Mouse (Mus musculus): Measurements from ENCODE around the gene Dock8. TPM values are rescaled to one million over a fixed set of nuclear protein-coding genes. Genes with fewer than 3 reads are reported as not detected.

The Dock8 gene
- polyA plus RNA-seq, 1 experiment from 2014 or later = 2.9 TPM

GRCm38 (mm10) chr19:25243566-25243965 lies 244.2 kb downstream of the Dock8 start:
- H3K27ac ChIP-seq = no peak overlapping the region
- no peak overlapping the region for H3K9ac ChIP-seq
- H3K4me1 ChIP-seq = no peaks in the 10 kb centered on the region
- no peak overlapping the region for H3K4me3 ChIP-seq
- no peak overlapping the region for H3K4me2 ChIP-seq (replicated peaks)
- ATAC-seq (ENCODE audit: insufficient number of reproducible peaks, insufficient read depth, low FRiP score, low TSS enrichment) = no peak
- H3K9me3 ChIP-seq = no peaks in the 10 kb centered on the region
- H3K27me3 ChIP-seq = no peaks in the 10 kb centered on the region
- H3K36me3 ChIP-seq = no peaks in the 10 kb centered on the region
- WGBS = 77% methylated on average over 4 of the region's 4 CpGs

GRCm38 (mm10) chr19:25246062-25246461 lies 246.7 kb downstream of the Dock8 start:
- Histone ChIP-seq H3K4me2 (replicated peaks) (no peak overlapping the region), H3K4me3 (no peak overlapping the region), H3K27ac (no peak overlapping the region), H3K4me1 (no peaks in the 10 kb centered on the region), H3K36me3 (no peaks in the 10 kb centered on the region), H3K27me3 (no peaks in the 10 kb centered on the region), H3K9ac (no peak overlapping the region), H3K9me3 (no peaks in the 10 kb centered on the region)
- ATAC-seq (ENCODE audit: insufficient number of reproducible peaks, insufficient read depth, low FRiP score, low TSS enrichment) = no peak
- WGBS = 83% methylated on average over 8 of the region's 8 CpGs

- no peak overlapping the region for H3K4me3 ChIP-seq
- no peaks in the 10 kb centered on the region for H3K36me3 ChIP-seq
- H3K9me3 ChIP-seq = no peaks in the 10 kb centered on the region
- H3K27ac ChIP-seq = no peak overlapping the region
- 89% methylated on average over 14 of the region's 14 CpGs for WGBS
- no peaks in the 10 kb centered on the region for H3K4me1 ChIP-seq
- no peaks in the 10 kb centered on the region for H3K27me3 ChIP-seq
- no peak overlapping the region for H3K4me2 ChIP-seq (replicated peaks)
- no peak for ATAC-seq (ENCODE audit: insufficient number of reproducible peaks, insufficient read depth, low FRiP score, low TSS enrichment)
- H3K9ac ChIP-seq = no peak overlapping the region
Observed at GRCm38 (mm10) chr19:25247858-25248552, 248.7 kb downstream of the Dock8 start.

- 50% methylated on average over 13 of the region's 13 CpGs for WGBS
- H3K4me2 ChIP-seq (replicated peaks) = no peak overlapping the region
- no peak overlapping the region for H3K9ac ChIP-seq
- no peaks in the 10 kb centered on the region for H3K4me1 ChIP-seq
- no peak overlapping the region for H3K4me3 ChIP-seq
- H3K27me3 ChIP-seq = no peaks in the 10 kb centered on the region
- H3K27ac ChIP-seq = no peak overlapping the region
- no peaks in the 10 kb centered on the region for H3K36me3 ChIP-seq
- no peaks in the 10 kb centered on the region for H3K9me3 ChIP-seq
- no peak for ATAC-seq (ENCODE audit: insufficient number of reproducible peaks, insufficient read depth, low FRiP score, low TSS enrichment)
Observed at GRCm38 (mm10) chr19:25249230-25249629, 249.9 kb downstream of the Dock8 start.

- no peak overlapping the region for H3K4me3 ChIP-seq
- H3K36me3 ChIP-seq = no peaks in the 10 kb centered on the region
- H3K27ac ChIP-seq = no peak overlapping the region
- H3K4me2 ChIP-seq (replicated peaks) = no peak overlapping the region
- H3K9ac ChIP-seq = no peak overlapping the region
- ATAC-seq (ENCODE audit: insufficient number of reproducible peaks, insufficient read depth, low FRiP score, low TSS enrichment) = no peak
- WGBS = 78% methylated on average over 3 of the region's 3 CpGs
- H3K27me3 ChIP-seq = no peaks in the 10 kb centered on the region
- no peaks in the 10 kb centered on the region for H3K4me1 ChIP-seq
- H3K9me3 ChIP-seq = no peaks in the 10 kb centered on the region
Observed at GRCm38 (mm10) chr19:25251610-25252140, 252.3 kb downstream of the Dock8 start.

Other genes starting within 250 kb of the Dock8 start
- gene Pgm5, start 137.7 kb upstream of the Dock8 start, polyA plus RNA-seq (2016; fragmentation: Nextera tagmentation; extraction: Ambion mirVana) = 3.2 and 3.3 TPM in 2 replicates
- 211 and 218 TPM in 2 replicates for gene Gm10053, start 123.8 kb upstream of the Dock8 start, polyA plus RNA-seq (2016; fragmentation: Nextera tagmentation; extraction: Ambion mirVana)
- not detected in 2 replicates for gene Foxd4, start 98.3 kb upstream of the Dock8 start, polyA plus RNA-seq (2016; fragmentation: Nextera tagmentation; extraction: Ambion mirVana)
- 20.9 and 22.5 TPM in 2 replicates for gene Cbwd1, start 37.9 kb upstream of the Dock8 start, polyA plus RNA-seq (2016; fragmentation: Nextera tagmentation; extraction: Ambion mirVana)
- gene Kank1, start 237.4 kb downstream of the Dock8 start, polyA plus RNA-seq (2016; fragmentation: Nextera tagmentation; extraction: Ambion mirVana) = 25.5 and 27.6 TPM in 2 replicates

Data from embryonic facial prominence, embryonic 12.5 days (tissue).